Mouse (Mus musculus): ENCODE measurements around the gene Dbx1. TPM values are rescaled to one million over a fixed set of nuclear protein-coding genes. Genes with fewer than 3 reads are reported as not detected.

The Dbx1 gene
- polyA plus RNA-seq (2012; rRNA removed) = 13.1 TPM in 2 replicates

GRCm38 (mm10) chr7:49636491-49637115 lies at the start of gene Dbx1:
TSS of gene Dbx1 (minus strand) at chr7:49636849.

Other genes with a start within 250 kb of the Dbx1 start
- gene Htatip2, start 122.3 kb upstream of the Dbx1 start, polyA plus RNA-seq (2012; rRNA removed) = 1.9 and 2.9 TPM in 2 replicates
- gene Prmt3, start 141.5 kb upstream of the Dbx1 start, polyA plus RNA-seq (2012; rRNA removed) = 41.8 and 42.0 TPM in 2 replicates